Mouse (Mus musculus): ENCODE data around the gene Smok3c. TPM values are rescaled to one million over a fixed set of nuclear protein-coding genes. Genes with fewer than 3 reads are reported as not detected.
"Not testable (repeated sequence)": the region's sequence is repeated elsewhere in the genome, so short reads cannot be mapped to it uniquely, and the experiment has no call there.

Gene Smok3c
- total RNA-seq (2018; cell fraction: chromatin; rRNA removed), result not detected
- total RNA-seq (2018; cell fraction: cytosol; rRNA removed), result not detected
- not detected for total RNA-seq (2018; cell fraction: nucleus; rRNA removed)
- not detected in 3 replicates for polyA plus RNA-seq (2018)

DNA sequence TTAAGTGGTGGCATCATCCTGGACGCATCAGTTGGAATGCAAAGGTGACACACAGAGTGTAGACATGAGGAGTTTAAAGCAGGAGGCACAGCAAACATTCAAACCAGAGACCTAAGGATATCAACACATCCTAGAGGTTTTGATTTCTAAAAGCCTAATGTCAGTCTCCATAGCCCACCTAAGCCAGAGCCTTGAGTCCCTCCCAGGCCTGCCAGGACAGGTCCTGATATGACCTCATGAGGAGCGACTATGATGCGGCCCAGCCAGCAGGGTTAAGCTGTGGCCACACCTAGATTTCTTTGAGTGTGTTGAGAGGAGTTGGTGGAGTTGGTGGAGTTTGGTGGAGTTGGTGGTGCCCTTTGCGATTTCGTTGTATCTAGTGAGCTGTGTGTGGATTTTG lies at the start of gene Smok3c:
Gene Smok3c (plus strand): TSS at position 301 of the 400 bp plus-strand sequence.
- H3K79me2 ChIP-seq (ENCODE audit: inconsistent target); H3K4me3 ChIP-seq (ENCODE audit: inconsistent target); H3K27ac ChIP-seq; H3K36me3 ChIP-seq (ENCODE audit: inconsistent target): not testable (repeated sequence)
- no CpG with 5 or more reads among the region's 5 CpGs for WGBS (ENCODE audit: missing documents)

DNA sequence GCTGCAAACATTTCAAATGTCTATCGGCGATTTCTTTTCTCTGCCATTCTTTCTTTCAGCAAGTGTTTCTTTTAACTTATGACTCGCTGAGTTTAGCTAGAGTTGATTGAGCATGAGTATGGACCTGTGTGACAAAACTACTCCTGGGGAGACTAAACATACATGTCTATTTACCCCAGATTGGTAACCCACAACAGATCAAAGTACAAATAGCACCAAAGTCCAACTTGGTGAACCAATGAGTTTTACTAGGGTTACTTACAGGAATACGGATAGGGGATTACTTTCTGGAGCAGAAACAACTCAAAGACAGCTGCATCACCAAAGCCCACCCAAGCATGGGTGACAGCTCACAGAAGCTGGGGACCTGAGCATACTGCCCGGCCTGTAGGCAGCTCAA lies 43.6 kb upstream of the Smok3c start:
- 89% methylated on average over 5 of the region's 5 CpGs for WGBS (ENCODE audit: missing documents)
- H3K79me2 ChIP-seq (ENCODE audit: inconsistent target), result no peaks in the 10 kb centered on the region
- no peaks in the 10 kb centered on the region for H3K36me3 ChIP-seq (ENCODE audit: inconsistent target)
- H3K27ac ChIP-seq, result no peak overlapping the region
- H3K4me3 ChIP-seq (ENCODE audit: inconsistent target), result no peak overlapping the region

DNA sequence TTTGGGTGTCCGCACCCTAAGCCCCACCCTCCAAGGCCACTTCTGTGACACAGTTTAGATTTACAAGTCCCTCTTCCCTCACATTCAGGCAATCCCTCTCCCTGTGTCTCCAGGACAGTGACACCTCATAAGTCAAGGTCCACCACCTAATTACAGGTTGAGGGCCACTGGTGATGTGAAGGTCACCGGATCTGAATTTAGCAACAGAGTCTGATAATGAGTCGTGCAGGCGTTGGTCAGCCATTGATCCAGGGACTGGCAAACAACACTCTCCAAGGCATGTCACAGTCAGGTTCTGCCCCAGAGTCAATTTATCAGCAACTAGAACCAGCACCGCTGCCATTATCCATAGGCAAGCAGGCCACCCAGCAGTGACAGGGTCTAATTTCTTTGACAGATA lies 40.6 kb upstream of the Smok3c start:
- Histone ChIP-seq H3K27ac (no peak overlapping the region), H3K79me2 (ENCODE audit: inconsistent target) (no peaks in the 10 kb centered on the region), H3K36me3 (ENCODE audit: inconsistent target) (no peaks in the 10 kb centered on the region), H3K4me3 (ENCODE audit: inconsistent target) (no peak overlapping the region)
- 92% methylated on average over 5 of the region's 5 CpGs for WGBS (ENCODE audit: missing documents)

GRCm38 (mm10) chr5:138016530-138016929 lies 36.5 kb upstream of the Smok3c start:
- WGBS (ENCODE audit: missing documents), result 93% methylated on average over 2 of the region's 2 CpGs

GRCm38 (mm10) chr5:138016997-138017396 lies 36.0 kb upstream of the Smok3c start:
- no peak overlapping the region for H3K4me3 ChIP-seq (ENCODE audit: inconsistent target)
- no peaks in the 10 kb centered on the region for H3K79me2 ChIP-seq (ENCODE audit: inconsistent target)
- H3K27ac ChIP-seq, result no peak overlapping the region
- H3K36me3 ChIP-seq (ENCODE audit: inconsistent target), result no peaks in the 10 kb centered on the region

More at GRCm38 (mm10) chr5:138016530-138016929, 36.5 kb upstream of the Smok3c start:
- H3K4me3 ChIP-seq (ENCODE audit: inconsistent target), result no peak overlapping the region
- no peaks in the 10 kb centered on the region for H3K36me3 ChIP-seq (ENCODE audit: inconsistent target)
- no peaks in the 10 kb centered on the region for H3K79me2 ChIP-seq (ENCODE audit: inconsistent target)
- no peak overlapping the region for H3K27ac ChIP-seq

GRCm38 (mm10) chr5:138019577-138019976 lies 33.4 kb upstream of the Smok3c start:
- not testable (repeated sequence) for H3K4me3 ChIP-seq (ENCODE audit: inconsistent target); H3K27ac ChIP-seq; H3K79me2 ChIP-seq (ENCODE audit: inconsistent target); H3K36me3 ChIP-seq (ENCODE audit: inconsistent target)
- 96% methylated on average over 3 of the region's 4 CpGs for WGBS (ENCODE audit: missing documents)

DNA sequence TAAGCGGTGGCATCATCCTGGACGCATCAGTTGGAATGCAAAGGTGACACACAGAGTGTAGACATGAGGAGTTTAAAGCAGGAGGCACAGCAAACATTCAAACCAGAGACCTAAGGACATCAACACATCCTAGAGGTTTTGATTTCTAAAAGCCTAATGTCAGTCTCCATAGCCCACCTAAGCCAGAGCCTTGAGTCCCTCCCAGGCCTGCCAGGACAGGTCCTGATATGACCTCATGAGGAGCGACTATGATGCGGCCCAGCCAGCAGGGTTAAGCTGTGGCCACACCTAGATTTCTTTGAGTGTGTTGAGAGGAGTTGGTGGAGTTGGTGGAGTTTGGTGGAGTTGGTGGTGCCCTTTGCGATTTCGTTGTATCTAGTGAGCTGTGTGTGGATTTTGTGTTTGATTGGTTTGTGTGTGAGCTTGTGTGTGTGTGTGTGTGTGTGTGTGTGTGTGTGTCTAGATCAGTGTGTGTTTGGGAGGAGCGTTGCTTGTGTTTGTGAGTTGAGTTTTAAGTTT lies 32.0 kb upstream of the Smok3c start, which contains the start of the genes Smok3a and Smok3b:
Gene Smok3a (plus strand): TSS at position 301 of the 519 bp plus-strand sequence.
Gene Smok3b (plus strand): TSS at position 469 of the 519 bp plus-strand sequence.
- H3K36me3 ChIP-seq (ENCODE audit: inconsistent target); H3K27ac ChIP-seq; H3K79me2 ChIP-seq (ENCODE audit: inconsistent target); H3K4me3 ChIP-seq (ENCODE audit: inconsistent target): not testable (repeated sequence)
- WGBS (ENCODE audit: missing documents), result 80% methylated on average over 1 of the region's 7 CpGs

- WGBS (ENCODE audit: missing documents), result 93% methylated on average over 4 of the region's 4 CpGs
- Histone ChIP-seq H3K79me2 (ENCODE audit: inconsistent target) (no peaks in the 10 kb centered on the region), H3K27ac (no peak overlapping the region), H3K4me3 (ENCODE audit: inconsistent target) (no peak overlapping the region), H3K36me3 (ENCODE audit: inconsistent target) (no peaks in the 10 kb centered on the region)
These were observed 20.8 kb downstream of the Smok3c start for GRCm38 (mm10) chr5:138073803-138074202.

DNA sequence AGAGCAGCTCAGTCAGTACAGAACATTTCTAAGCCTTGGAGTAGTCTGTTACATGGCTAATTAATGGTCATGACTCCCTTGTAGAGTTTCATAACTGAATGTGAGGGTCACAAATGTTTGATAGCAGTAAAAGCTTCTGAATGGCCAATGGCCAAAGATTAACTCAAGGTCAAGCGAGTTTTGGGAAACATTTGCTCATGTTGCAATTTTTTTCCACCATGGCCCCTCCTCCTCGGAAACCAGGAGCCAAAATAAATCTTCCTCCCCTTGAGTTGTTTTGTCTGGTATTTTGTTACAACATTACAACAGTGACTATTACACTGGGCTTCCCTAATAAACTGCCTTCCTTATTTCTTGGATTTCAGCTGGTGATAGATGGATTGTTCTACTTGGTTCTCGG lies 22.7 kb downstream of the Smok3c start:
- no peak overlapping the region for H3K4me3 ChIP-seq (ENCODE audit: inconsistent target)
- 76% methylated on average over 3 of the region's 3 CpGs for WGBS (ENCODE audit: missing documents)
- H3K27ac ChIP-seq, result no peak overlapping the region
- H3K36me3 ChIP-seq (ENCODE audit: inconsistent target), result no peaks in the 10 kb centered on the region
- H3K79me2 ChIP-seq (ENCODE audit: inconsistent target), result no peaks in the 10 kb centered on the region

GRCm38 (mm10) chr5:138076148-138076547 lies 23.2 kb downstream of the Smok3c start:
- 53% methylated on average over 2 of the region's 2 CpGs for WGBS (ENCODE audit: missing documents)
- Histone ChIP-seq H3K36me3 (ENCODE audit: inconsistent target) (no peaks in the 10 kb centered on the region), H3K79me2 (ENCODE audit: inconsistent target) (no peaks in the 10 kb centered on the region), H3K27ac (no peak overlapping the region), H3K4me3 (ENCODE audit: inconsistent target) (no peak overlapping the region)

GRCm38 (mm10) chr5:138080456-138080855 lies 27.5 kb downstream of the Smok3c start:
- H3K4me3 ChIP-seq (ENCODE audit: inconsistent target), result no peak overlapping the region
- WGBS (ENCODE audit: missing documents), result 93% methylated on average over 5 of the region's 5 CpGs
- H3K36me3 ChIP-seq (ENCODE audit: inconsistent target), result no peaks in the 10 kb centered on the region
- peaks cover 6% of the 10 kb centered on the region for H3K79me2 ChIP-seq (ENCODE audit: inconsistent target)
- H3K27ac ChIP-seq, result no peak overlapping the region

GRCm38 (mm10) chr5:138081446-138081845 lies 28.5 kb downstream of the Smok3c start:
- H3K4me3 ChIP-seq (ENCODE audit: inconsistent target), result no peak overlapping the region
- no peaks in the 10 kb centered on the region for H3K36me3 ChIP-seq (ENCODE audit: inconsistent target)
- WGBS (ENCODE audit: missing documents), result 87% methylated on average over 9 of the region's 9 CpGs
- peaks cover 16% of the 10 kb centered on the region for H3K79me2 ChIP-seq (ENCODE audit: inconsistent target)
- H3K27ac ChIP-seq, result no peak overlapping the region

DNA sequence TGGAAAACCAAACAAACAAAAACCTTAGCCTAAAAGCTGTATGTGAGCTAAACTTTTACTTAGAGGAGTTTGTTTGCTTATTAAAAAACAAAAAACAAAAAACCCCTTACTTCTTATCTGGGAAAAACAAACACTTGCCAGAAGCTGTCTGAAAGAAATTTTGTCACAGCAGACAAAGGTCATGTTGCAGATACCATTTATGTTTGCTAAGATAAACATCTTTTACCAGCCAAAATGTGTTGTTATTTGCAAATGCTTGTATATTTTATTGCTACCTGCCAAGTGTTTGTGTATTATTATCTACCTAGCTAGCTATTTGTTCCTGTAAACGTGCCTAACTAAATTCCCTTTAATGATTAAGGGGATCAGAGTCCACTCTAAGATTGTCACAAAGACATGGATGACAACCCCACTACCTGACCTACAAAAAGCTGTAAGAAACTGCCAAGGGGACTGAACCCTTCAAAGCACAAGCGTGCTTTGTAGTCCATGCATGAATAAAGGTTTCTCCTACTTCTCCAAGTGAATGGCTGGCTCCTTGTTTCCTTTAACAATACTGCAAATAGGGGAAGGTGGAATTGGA lies 30.4 kb downstream of the Smok3c start:
- Histone ChIP-seq H3K4me3 (ENCODE audit: inconsistent target) (no peak overlapping the region), H3K79me2 (ENCODE audit: inconsistent target) (peaks cover 36% of the 10 kb centered on the region), H3K36me3 (ENCODE audit: inconsistent target) (no peaks in the 10 kb centered on the region), H3K27ac (no peak overlapping the region)
- WGBS (ENCODE audit: missing documents), result 85% methylated on average over 2 of the region's 2 CpGs

DNA sequence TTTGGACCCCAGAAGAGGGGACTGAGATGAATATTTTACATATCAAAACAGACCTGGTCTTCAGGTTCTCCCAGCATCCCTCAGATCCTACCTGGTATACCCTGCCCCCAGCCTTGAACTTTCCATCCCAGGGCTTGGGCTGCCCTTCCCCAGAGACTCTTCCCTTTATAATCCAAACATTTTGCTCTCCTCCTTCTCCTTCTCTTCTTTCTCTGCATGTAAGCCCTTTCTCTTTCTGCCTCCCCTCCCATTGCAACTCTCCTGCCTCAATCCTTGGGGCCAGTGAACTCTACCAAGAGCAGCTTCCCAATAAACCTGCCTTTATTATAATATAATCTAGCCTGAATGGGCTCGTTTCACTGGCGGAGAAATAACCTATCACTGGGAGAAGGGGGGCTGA lies 30.9 kb downstream of the Smok3c start:
- Histone ChIP-seq H3K27ac (no peak overlapping the region), H3K4me3 (ENCODE audit: inconsistent target) (no peak overlapping the region), H3K79me2 (ENCODE audit: inconsistent target) (peaks cover 41% of the 10 kb centered on the region), H3K36me3 (ENCODE audit: inconsistent target) (no peaks in the 10 kb centered on the region)
- 100% methylated on average over 2 of the region's 2 CpGs for WGBS (ENCODE audit: missing documents)

GRCm38 (mm10) chr5:138084507-138084906 lies 31.5 kb downstream of the Smok3c start:
- WGBS (ENCODE audit: missing documents), result 41% methylated on average over 2 of the region's 2 CpGs

More at GRCm38 (mm10) chr5:138084507-138084906, 31.5 kb downstream of the Smok3c start:
- peak overlapping the region; percentile 93 for H3K4me3 ChIP-seq (ENCODE audit: inconsistent target)
- H3K27ac ChIP-seq, result no peak overlapping the region
- H3K79me2 ChIP-seq (ENCODE audit: inconsistent target), result peaks cover 47% of the 10 kb centered on the region
- H3K36me3 ChIP-seq (ENCODE audit: inconsistent target), result no peaks in the 10 kb centered on the region
